In the genomic region with DNA sequence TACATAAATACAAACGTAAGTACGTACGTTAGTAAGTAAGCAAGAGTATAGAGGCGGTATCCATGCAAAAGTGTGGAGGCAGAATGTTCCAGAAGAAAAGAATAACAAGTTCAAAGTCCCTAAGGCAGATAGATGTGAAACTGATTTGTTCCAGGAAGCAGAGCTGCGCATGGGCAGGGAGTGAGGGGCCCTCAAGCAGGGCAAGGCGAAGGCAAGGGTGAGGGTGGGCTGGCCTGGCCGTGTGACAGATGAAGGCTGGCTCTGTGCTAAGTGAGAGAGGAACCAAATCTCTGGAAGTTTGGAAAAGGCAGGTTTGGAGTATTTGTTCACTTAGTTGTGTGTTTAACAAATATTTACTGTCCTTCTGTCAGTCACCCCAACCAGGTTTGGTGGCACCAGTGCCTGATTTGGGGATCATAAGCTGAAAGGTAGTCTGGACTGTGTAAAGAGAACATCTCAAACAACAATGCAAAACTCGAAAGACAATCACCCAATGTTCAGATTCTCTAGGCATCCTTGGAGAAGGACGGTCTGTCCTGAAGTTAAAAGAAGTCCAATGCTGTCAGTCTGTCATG, we compare ENCODE assay signal across 25 mouse cellular contexts. TPM values are rescaled to one million over a fixed set of nuclear protein-coding genes. Genes with fewer than 3 reads are reported as not detected.
DNase-seq lines count a peak whose midpoint lies in the region; ATAC-seq and TF ChIP-seq lines count a peak whose summit lies in the region.
"Had no signal": no experiment of that assay in that cellular context is flagged by ENCODE, and none has a peak within 500 bp of the region (broad histone marks: within the 10 kb centered on the region; RNA-seq: fewer than 3 reads in every experiment).

No protein-coding gene starts in this region.

- TF ChIP-seq POLR2A in small intestine, adult 2 months (IDR thresholded peaks at IDR 0.05; ENCODE audit: low read depth, low read length), result no peak

- ATAC-seq in liver, embryonic 15.5 days (ENCODE audit: insufficient read depth), result no peak
- ATAC-seq in liver, embryonic 12.5 days, result no peak
- peak; percentile 15 for ATAC-seq in intestine, postnatal 0 days
- no peak for ATAC-seq in frontal cortex, adult (ENCODE audit: low TSS enrichment)
- ATAC-seq: activated CD4-positive, CD25-positive, alpha-beta regulatory T cell, adult 4 months; CD4-positive, CD25-positive, alpha-beta regulatory T cell, adult 4 months; forebrain, embryonic 13.5 days; forebrain, embryonic 16.5 days; hindbrain, embryonic 16.5 days had no signal

- H3K4me2 ChIP-seq in liver, embryonic 15.5 days, result no peak overlapping the region
- H3K4me2 ChIP-seq in liver, embryonic 12.5 days, result no peak overlapping the region
- H3K4me2 ChIP-seq in intestine, postnatal 0 days (replicated peaks; ENCODE audit: low read depth), result peak overlapping the region; percentile 51
- H3K4me2 ChIP-seq: forebrain, embryonic 13.5 days; heart, embryonic 11.5 days; hindbrain, embryonic 13.5 days had no signal

- 0 out of 2 replicates have a peak overlapping the region, but pooled peaks have one; percentile 35 for H3K27ac ChIP-seq in liver, embryonic 15.5 days (replicated peaks)
- H3K27ac ChIP-seq in liver, embryonic 12.5 days, result no peak overlapping the region
- peak overlapping the region; percentile 81 for H3K27ac ChIP-seq in intestine, postnatal 0 days (ENCODE audit: low read depth, low read length)
- peak overlapping the region; percentile 85 for H3K27ac ChIP-seq in small intestine, adult 2 months (ENCODE audit: insufficient read depth, low read depth, low read length)
- H3K27ac ChIP-seq: forebrain, embryonic 10.5 days; forebrain, embryonic 13.5 days; gastrocnemius, adult 2 months; hindbrain, embryonic 10.5 days; hindbrain, embryonic 13.5 days had no signal

- no peak overlapping the region for H3K4me3 ChIP-seq in liver, embryonic 15.5 days (replicated peaks)
- no peak overlapping the region for H3K4me3 ChIP-seq in liver, embryonic 12.5 days
- no peak overlapping the region for H3K4me3 ChIP-seq in intestine, postnatal 0 days (ENCODE audit: low read depth, low read length)
- H3K4me3 ChIP-seq in small intestine, adult 2 months (ENCODE audit: low read depth, low read length), result no peak overlapping the region
- H3K4me3 ChIP-seq: forebrain, embryonic 10.5 days; forebrain, embryonic 13.5 days; gastrocnemius, adult 2 months; hindbrain, embryonic 10.5 days; hindbrain, embryonic 13.5 days had no signal

- no peaks in the 10 kb centered on the region for H3K27me3 ChIP-seq in liver, embryonic 15.5 days
- H3K27me3 ChIP-seq in liver, embryonic 12.5 days (replicated peaks), result no peaks in the 10 kb centered on the region; the same call in 1 of the 2 replicates
- no peaks in the 10 kb centered on the region for H3K27me3 ChIP-seq in intestine, postnatal 0 days (replicated peaks; ENCODE audit: control insufficient read depth, insufficient read depth, low read length)
- no peaks in the 10 kb centered on the region; the same call in 1 of the 2 replicates for H3K27me3 ChIP-seq in small intestine, adult 2 months (ENCODE audit: control insufficient read depth, insufficient read depth, low read length)
- H3K27me3 ChIP-seq: forebrain, embryonic 13.5 days; hindbrain, embryonic 13.5 days had no signal

- H3K4me1 ChIP-seq in liver, embryonic 15.5 days (replicated peaks), result peaks cover 25% of the 10 kb centered on the region
- H3K4me1 ChIP-seq in liver, embryonic 12.5 days, result peaks cover 10% of the 10 kb centered on the region
- H3K4me1 ChIP-seq in intestine, postnatal 0 days (replicated peaks; ENCODE audit: control insufficient read depth, insufficient read depth, low read length), result peaks cover 13% of the 10 kb centered on the region; the same call in 1 of the 2 replicates
- peaks cover 45% of the 10 kb centered on the region for H3K4me1 ChIP-seq in small intestine, adult 2 months (ENCODE audit: control insufficient read depth, insufficient read depth, insufficient read length, low read length)
- H3K4me1 ChIP-seq: forebrain, embryonic 13.5 days had no signal

- H3K36me3 ChIP-seq in liver, embryonic 15.5 days (replicated peaks), result no peaks in the 10 kb centered on the region
- H3K36me3 ChIP-seq in liver, embryonic 12.5 days, result no peaks in the 10 kb centered on the region
- H3K36me3 ChIP-seq in intestine, postnatal 0 days (ENCODE audit: control insufficient read depth, insufficient read depth), result no peaks in the 10 kb centered on the region
- H3K36me3 ChIP-seq in small intestine, adult 2 months (ENCODE audit: control insufficient read depth, insufficient read depth, low read length), result no peaks in the 10 kb centered on the region
- H3K36me3 ChIP-seq: forebrain, embryonic 10.5 days; hindbrain, embryonic 10.5 days; hindbrain, embryonic 13.5 days had no signal

- H3K9me3 ChIP-seq in liver, embryonic 15.5 days (replicated peaks), result no peaks in the 10 kb centered on the region
- no peaks in the 10 kb centered on the region for H3K9me3 ChIP-seq in liver, embryonic 12.5 days (replicated peaks)
- no peaks in the 10 kb centered on the region for H3K9me3 ChIP-seq in intestine, postnatal 0 days (ENCODE audit: control insufficient read depth)
- H3K9me3 ChIP-seq: forebrain, embryonic 10.5 days; forebrain, embryonic 13.5 days; hindbrain, embryonic 10.5 days; hindbrain, embryonic 13.5 days had no signal

- whole genome bisulfite sequencing in liver, embryonic 15.5 days (ENCODE audit: insufficient replicate concordance), result 54% methylated on average over 9 of the region's 9 CpGs
- WGBS in liver, embryonic 12.5 days (ENCODE audit: insufficient replicate concordance), result 62% methylated on average over 9 of the region's 9 CpGs
- WGBS in intestine, postnatal 0 days, result 51% methylated on average over 9 of the region's 9 CpGs
- 41% methylated on average over 9 of the region's 9 CpGs for WGBS in small intestine, adult 2 months

- H3K9ac ChIP-seq in liver, embryonic 15.5 days, result no peak overlapping the region
- no peak overlapping the region for H3K9ac ChIP-seq in liver, embryonic 12.5 days
- peak overlapping the region; percentile 12; the same call in 1 of the 2 replicates for H3K9ac ChIP-seq in intestine, postnatal 0 days (ENCODE audit: low read depth, low read length)
- H3K9ac ChIP-seq: forebrain, embryonic 13.5 days; hindbrain, embryonic 13.5 days had no signal

- no peak for TF ChIP-seq CTCF in intestine, postnatal 0 days (IDR thresholded peaks at IDR 0.05; ENCODE audit: low read depth)
- no peak for TF ChIP-seq CTCF in small intestine, adult 2 months (IDR thresholded peaks at IDR 0.05; ENCODE audit: extremely low read depth, insufficient read length, insufficient replicate concordance, low read depth, low read length)

- DNase-seq in thymus, postnatal 0 days (ENCODE audit: low spot score), result no peak
- DNase-seq: adrenal gland, adult 8-10 months; adrenal gland, postnatal 25 days; cerebellum, adult 11-12 months; cerebellum, adult 8-10 months; cerebellum, postnatal 10 days; cerebellum, postnatal 36 days; embryo, embryonic 11 days; gastrocnemius, adult 2 months; gastrocnemius, postnatal 14 days; heart, adult 11 months had no signal

RNA-seq across cellular contexts. Expression of gene Vegfa, which starts 32.7 kb away (rescaled TPM):
- polyA plus RNA-seq in liver, embryonic 15.5 days (2015; fragmentation: Nextera tagmentation; extraction: Ambion mirVana), result 1.2 and 1.4 TPM in 2 replicates
- polyA plus RNA-seq in liver, embryonic 12.5 days (2016; fragmentation: Nextera tagmentation; extraction: Ambion mirVana), result 3.0 and 3.2 TPM in 2 replicates
- 5.9 and 8.2 TPM in 2 replicates for polyA plus RNA-seq in intestine, postnatal 0 days (2015; fragmentation: Nextera tagmentation; extraction: Ambion mirVana)
- 108 and 177 TPM in 2 replicates for polyA plus RNA-seq in small intestine, adult 2 months (2012; rRNA removed)
- 1.1 and 1.3 TPM in 2 replicates for polyA plus RNA-seq in thymus, postnatal 0 days (2015; fragmentation: Nextera tagmentation; extraction: Ambion mirVana)
- polyA plus RNA-seq: activated CD4-positive, CD25-positive, alpha-beta regulatory T cell, adult 4 months; CD4-positive, CD25-positive, alpha-beta regulatory T cell, adult 4 months had no signal

Comparison
In these comparisons a context has a peak if more than half of its experiments do, and no peak if none do; other contexts are left out.
1. RNA of gene Vegfa, which starts 32.7 kb away (polyA plus RNA-seq): 108 to 177 TPM in small intestine, adult 2 months; 5.9 to 8.2 TPM in intestine, postnatal 0 days, 3.0 to 3.2 TPM in liver, embryonic 12.5 days, 1.1 to 1.3 TPM in thymus, postnatal 0 days and 1.2 to 1.4 TPM in liver, embryonic 15.5 days; every median in the first group is over 10 times any median in the second.